Mouse (Mus musculus): ENCODE data around the gene Ap1ar. TPM values are rescaled to one million over a fixed set of nuclear protein-coding genes. Genes with fewer than 3 reads are reported as not detected.

Gene Ap1ar
- total and polyA plus RNA-seq, 2 experiments: 10.0 to 21.1 TPM

GRCm38 (mm10) chr3:127818694-127819663 is 18.3 kb downstream of the Ap1ar start:
- no peak for DNase-seq (ENCODE audit: extremely low read depth, low read depth, low spot score)
- 89% methylated on average over 11 of the region's 11 CpGs for WGBS
- Histone ChIP-seq H3K27ac (replicated peaks; ENCODE audit: insufficient read depth, low read depth, low read length) (no peak overlapping the region), H3K4me1 (ENCODE audit: control insufficient read depth, insufficient read depth, low read length) (no peaks in the 10 kb centered on the region), H3K27me3 (ENCODE audit: control insufficient read depth, insufficient read depth, low read length) (no peaks in the 10 kb centered on the region), H3K79me2 (ENCODE audit: control insufficient read depth, insufficient read depth, low read length) (no peaks in the 10 kb centered on the region), H3K4me3 (ENCODE audit: insufficient read depth, low read depth, low read length) (no peak overlapping the region), H3K9ac (ENCODE audit: low read depth, low read length) (no peak overlapping the region), H3K36me3 (ENCODE audit: control insufficient read depth, insufficient read depth, low read length) (peaks cover 24% of the 10 kb centered on the region)
- no peak for TF ChIP-seq CTCF (IDR thresholded peaks at IDR 0.05; ENCODE audit: low read depth, low read length)
- TF ChIP-seq POLR2A (IDR thresholded peaks at IDR 0.05; ENCODE audit: extremely low read depth, insufficient read depth, low read length): no peak

GRCm38 (mm10) chr3:127817120-127817683 is 20.1 kb downstream of the Ap1ar start:
- Histone ChIP-seq H3K4me1 (ENCODE audit: control insufficient read depth, insufficient read depth, low read length) (no peaks in the 10 kb centered on the region), H3K4me3 (ENCODE audit: insufficient read depth, low read depth, low read length) (no peak overlapping the region), H3K36me3 (ENCODE audit: control insufficient read depth, insufficient read depth, low read length) (peaks cover 31% of the 10 kb centered on the region), H3K79me2 (ENCODE audit: control insufficient read depth, insufficient read depth, low read length) (no peaks in the 10 kb centered on the region), H3K27me3 (ENCODE audit: control insufficient read depth, insufficient read depth, low read length) (no peaks in the 10 kb centered on the region), H3K27ac (replicated peaks; ENCODE audit: insufficient read depth, low read depth, low read length) (no peak overlapping the region), H3K9ac (ENCODE audit: low read depth, low read length) (no peak overlapping the region)
- DNase-seq (ENCODE audit: extremely low read depth, low read depth, low spot score): no peak
- WGBS: 86% methylated on average over 7 of the region's 7 CpGs
- TF ChIP-seq POLR2A (IDR thresholded peaks at IDR 0.05; ENCODE audit: extremely low read depth, insufficient read depth, low read length) (no peak), CTCF (IDR thresholded peaks at IDR 0.05; ENCODE audit: low read depth, low read length) (no peak)

- WGBS: 31% methylated on average over 7 of the region's 7 CpGs
- TF ChIP-seq CTCF (IDR thresholded peaks at IDR 0.05; ENCODE audit: low read depth, low read length): no peak
- TF ChIP-seq POLR2A (IDR thresholded peaks at IDR 0.05; ENCODE audit: extremely low read depth, insufficient read depth, low read length): no peak
- Histone ChIP-seq H3K27ac (replicated peaks; ENCODE audit: insufficient read depth, low read depth, low read length) (0 out of 2 replicates have a peak overlapping the region, but pooled peaks have one; percentile 56), H3K27me3 (ENCODE audit: control insufficient read depth, insufficient read depth, low read length) (no peaks in the 10 kb centered on the region), H3K79me2 (ENCODE audit: control insufficient read depth, insufficient read depth, low read length) (no peaks in the 10 kb centered on the region), H3K9ac (ENCODE audit: low read depth, low read length) (no peak overlapping the region), H3K4me3 (ENCODE audit: insufficient read depth, low read depth, low read length) (no peak overlapping the region), H3K4me1 (ENCODE audit: control insufficient read depth, insufficient read depth, low read length) (peaks cover 4% of the 10 kb centered on the region), H3K36me3 (ENCODE audit: control insufficient read depth, insufficient read depth, low read length) (peaks cover 22% of the 10 kb centered on the region)
- DNase-seq (ENCODE audit: extremely low read depth, low read depth, low spot score): peak; percentile 92
Observed at GRCm38 (mm10) chr3:127809103-127809502, 28.2 kb downstream of the Ap1ar start.

- H3K4me1 ChIP-seq (ENCODE audit: control insufficient read depth, insufficient read depth, low read length): peaks cover 4% of the 10 kb centered on the region
- peaks cover 18% of the 10 kb centered on the region for H3K36me3 ChIP-seq (ENCODE audit: control insufficient read depth, insufficient read depth, low read length)
- no peak overlapping the region for H3K27ac ChIP-seq (replicated peaks; ENCODE audit: insufficient read depth, low read depth, low read length)
- no peak overlapping the region for H3K9ac ChIP-seq (ENCODE audit: low read depth, low read length)
- DNase-seq (ENCODE audit: extremely low read depth, low read depth, low spot score): no peak
- 92% methylated on average over 5 of the region's 5 CpGs for WGBS
- no peaks in the 10 kb centered on the region for H3K27me3 ChIP-seq (ENCODE audit: control insufficient read depth, insufficient read depth, low read length)
- H3K79me2 ChIP-seq (ENCODE audit: control insufficient read depth, insufficient read depth, low read length): no peaks in the 10 kb centered on the region
- H3K4me3 ChIP-seq (ENCODE audit: insufficient read depth, low read depth, low read length): no peak overlapping the region
- TF ChIP-seq POLR2A (IDR thresholded peaks at IDR 0.05; ENCODE audit: extremely low read depth, insufficient read depth, low read length): no peak
- TF ChIP-seq CTCF (IDR thresholded peaks at IDR 0.05; ENCODE audit: low read depth, low read length): no peak
Observed at GRCm38 (mm10) chr3:127807846-127808245, 29.5 kb downstream of the Ap1ar start.

GRCm38 (mm10) chr3:127805991-127806390 is 31.3 kb downstream of the Ap1ar start:
- Histone ChIP-seq H3K27ac (replicated peaks; ENCODE audit: insufficient read depth, low read depth, low read length) (no peak overlapping the region), H3K9ac (ENCODE audit: low read depth, low read length) (no peak overlapping the region), H3K79me2 (ENCODE audit: control insufficient read depth, insufficient read depth, low read length) (no peaks in the 10 kb centered on the region), H3K36me3 (ENCODE audit: control insufficient read depth, insufficient read depth, low read length) (peaks cover 9% of the 10 kb centered on the region; the same call in 1 of the 2 replicates), H3K4me1 (ENCODE audit: control insufficient read depth, insufficient read depth, low read length) (peaks cover 4% of the 10 kb centered on the region), H3K27me3 (ENCODE audit: control insufficient read depth, insufficient read depth, low read length) (no peaks in the 10 kb centered on the region), H3K4me3 (ENCODE audit: insufficient read depth, low read depth, low read length) (no peak overlapping the region)
- TF ChIP-seq POLR2A (IDR thresholded peaks at IDR 0.05; ENCODE audit: extremely low read depth, insufficient read depth, low read length): no peak
- no peak for TF ChIP-seq CTCF (IDR thresholded peaks at IDR 0.05; ENCODE audit: low read depth, low read length)
- WGBS: 89% methylated on average over 6 of the region's 6 CpGs
- no peak for DNase-seq (ENCODE audit: extremely low read depth, low read depth, low spot score)
